Mouse (Mus musculus) lung, embryonic 16.5 days (tissue): ENCODE data around the gene Ptprb. TPM values are rescaled to one million over a fixed set of nuclear protein-coding genes. Genes with fewer than 3 reads are reported as not detected.

Experiments used
- ATAC-seq: fragments of 200-750 bp; cut with Nextera tagmentation; 2 replicates; pipeline ENCODE4 v1.8.0; 2017; ENCODE audit warnings: low read depth, mild to moderate bottlenecking, moderate library complexity
- H3K27ac ChIP-seq: fragments of 300-500 bp; sonication (generic); 2 replicates; pipeline ENCODE4 v1.5.1; 2014; ENCODE audit warnings: mild to moderate bottlenecking, control low read depth, low read length
- H3K27me3 ChIP-seq: fragments of 300-500 bp; sonication (generic); 2 replicates; pipeline ENCODE4 v1.6.1; 2014; ENCODE audit warnings: low read depth, low read length, mixed read lengths; ENCODE audit not compliant: control insufficient read depth, insufficient read depth
- H3K36me3 ChIP-seq: fragments of 300-500 bp; sonication (generic); 2 replicates; pipeline ENCODE4 v1.6.1; 2014; ENCODE audit warnings: low read length; ENCODE audit not compliant: control insufficient read depth, insufficient read depth
- H3K4me1 ChIP-seq: fragments of 300-500 bp; sonication (generic); replicated peaks from 2 replicates; pipeline ENCODE4 v1.6.1; 2014; ENCODE audit warnings: low read length, mixed read lengths; ENCODE audit not compliant: control insufficient read depth, insufficient read depth
- H3K4me2 ChIP-seq: fragments of 300-500 bp; sonication (generic); 2 replicates; pipeline ENCODE4 v1.6.1; 2014; ENCODE audit warnings: low read depth, low read length, control low read depth
- H3K4me3 ChIP-seq: fragments of 300-500 bp; sonication (generic); 2 replicates; pipeline ENCODE4 v1.5.1; 2014; ENCODE audit warnings: mild to moderate bottlenecking, low read length, control low read depth
- H3K9ac ChIP-seq: fragments of 300-500 bp; sonication (generic); 2 replicates; pipeline ENCODE4 v1.6.1; 2014; ENCODE audit warnings: low read length, control low read depth
- H3K9me3 ChIP-seq: fragments of 300-500 bp; sonication (generic); 2 replicates; pipeline ENCODE4 v1.6.1; 2016; ENCODE audit warnings: low read length; ENCODE audit not compliant: control insufficient read depth
- WGBS: fragments of 180-500 bp; shearing (Covaris S2); extraction: QIAGEN DNeasy Blood & Tissue Kit; methylation state at CpG from one replicate; pipeline ENCODE4 v1.1.7; 2014; 5-methylcytosine and 5-hydroxymethylcytosine counted together
- polyA plus RNA-seq: library from polyadenylated mRNA; unstranded; fragments of >200 nt; fragmentation: Nextera tagmentation; extraction: Ambion mirVana; gene quantifications from 2 replicates; pipeline ENCODE4 v1.2.1, GENCODE M21; 2015

The Ptprb gene
- polyA plus RNA-seq, 1 experiment from 2014 or later, result 17.1 TPM

DNA sequence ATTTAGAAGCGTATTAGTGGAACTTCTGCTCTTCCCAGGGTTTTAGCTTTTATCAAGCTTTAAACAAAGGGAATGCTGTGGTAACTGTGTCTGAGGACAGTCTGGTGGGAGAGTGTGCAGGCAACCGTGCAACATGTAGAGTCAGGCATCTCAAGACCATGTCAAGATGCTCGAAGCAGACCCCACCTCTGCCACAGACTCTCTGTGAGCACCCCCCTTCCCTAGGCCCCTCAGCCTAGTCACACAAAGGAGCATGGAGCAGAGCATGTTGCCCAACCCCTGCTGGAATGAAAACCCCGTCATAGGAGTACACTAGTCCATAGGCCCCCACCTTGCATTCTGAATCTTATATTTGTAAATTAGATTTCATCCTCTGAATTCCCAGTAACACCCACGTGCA, 13.8 kb upstream of the Ptprb start:
- Histone ChIP-seq H3K27ac (no peak overlapping the region), H3K4me2 (no peak overlapping the region), H3K27me3 (no peaks in the 10 kb centered on the region), H3K9ac (no peak overlapping the region), H3K36me3 (no peaks in the 10 kb centered on the region), H3K9me3 (no peaks in the 10 kb centered on the region), H3K4me3 (no peak overlapping the region), H3K4me1 (no peaks in the 10 kb centered on the region; the same call in 1 of the 2 replicates)
- no peak for ATAC-seq
- WGBS, result 55% methylated on average over 5 of the region's 5 CpGs

DNA sequence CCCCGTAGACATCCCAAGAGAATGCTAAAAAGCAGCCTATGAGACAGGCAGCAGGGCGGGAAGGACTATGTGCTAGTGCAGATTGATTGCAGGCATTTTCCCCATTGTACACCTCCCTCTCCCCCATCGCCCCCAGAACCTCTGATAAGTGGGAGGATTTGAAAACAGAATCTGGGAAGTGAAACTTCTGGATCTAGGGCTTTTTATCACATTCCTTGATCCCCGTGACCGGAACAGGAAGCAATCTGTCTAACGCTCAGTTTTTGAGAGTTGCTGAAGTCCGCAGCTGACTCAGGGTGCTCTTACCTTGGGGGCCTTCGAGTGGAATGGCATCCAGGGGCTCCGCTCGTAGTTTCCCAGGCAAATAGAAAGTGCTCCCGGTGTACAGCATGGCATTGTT, 10.8 kb upstream of the Ptprb start:
- ATAC-seq, result no peak
- H3K4me3 ChIP-seq, result no peak overlapping the region
- no peak overlapping the region for H3K9ac ChIP-seq
- no peaks in the 10 kb centered on the region for H3K27me3 ChIP-seq
- WGBS, result 44% methylated on average over 11 of the region's 11 CpGs
- no peak overlapping the region for H3K4me2 ChIP-seq
- no peaks in the 10 kb centered on the region for H3K9me3 ChIP-seq
- H3K27ac ChIP-seq, result no peak overlapping the region
- H3K36me3 ChIP-seq, result no peaks in the 10 kb centered on the region
- H3K4me1 ChIP-seq, result peaks cover 4% of the 10 kb centered on the region

DNA sequence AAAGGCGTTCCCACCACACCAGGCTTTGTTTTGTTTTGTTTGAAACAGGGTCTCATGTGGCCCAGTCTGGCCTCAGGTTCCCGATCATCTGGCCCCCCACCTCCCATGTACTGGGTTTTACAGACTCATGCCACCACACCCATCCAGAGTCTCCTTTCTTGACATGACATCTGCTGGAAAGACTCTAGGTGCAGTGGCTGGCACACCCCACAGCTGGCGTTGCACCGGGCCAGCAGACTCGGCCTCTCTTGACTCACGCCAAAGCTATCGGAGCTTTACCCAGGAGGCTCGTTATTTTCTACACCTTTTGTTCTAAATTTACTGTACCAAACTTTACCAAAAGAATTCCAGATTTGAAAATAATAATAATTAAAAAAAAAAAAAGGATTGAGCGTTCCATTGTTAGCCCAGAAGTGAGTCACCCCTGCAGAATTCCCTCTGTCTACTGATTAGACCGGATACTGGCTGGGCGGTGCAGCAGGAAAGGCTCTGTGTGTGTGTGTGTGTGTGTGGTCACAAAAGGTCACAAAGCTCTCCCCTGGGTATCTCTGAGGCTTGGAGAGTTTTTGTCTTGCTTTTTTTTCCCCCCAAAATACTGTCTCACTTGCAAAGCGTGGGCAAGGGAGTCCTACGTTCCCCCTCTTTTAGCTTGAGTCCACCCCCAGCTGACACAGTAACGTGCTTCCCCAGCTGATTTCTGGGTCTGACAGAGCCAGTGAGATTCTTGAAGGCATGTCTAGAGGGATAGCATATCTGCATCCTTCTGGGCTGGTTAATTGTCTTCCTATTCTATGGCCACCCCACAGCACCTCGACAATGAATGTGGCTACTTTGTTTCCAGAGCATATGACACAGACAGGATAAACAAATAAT, 8.5 kb upstream of the Ptprb start:
- peak overlapping the region; percentile 64 for H3K27ac ChIP-seq

DNA sequence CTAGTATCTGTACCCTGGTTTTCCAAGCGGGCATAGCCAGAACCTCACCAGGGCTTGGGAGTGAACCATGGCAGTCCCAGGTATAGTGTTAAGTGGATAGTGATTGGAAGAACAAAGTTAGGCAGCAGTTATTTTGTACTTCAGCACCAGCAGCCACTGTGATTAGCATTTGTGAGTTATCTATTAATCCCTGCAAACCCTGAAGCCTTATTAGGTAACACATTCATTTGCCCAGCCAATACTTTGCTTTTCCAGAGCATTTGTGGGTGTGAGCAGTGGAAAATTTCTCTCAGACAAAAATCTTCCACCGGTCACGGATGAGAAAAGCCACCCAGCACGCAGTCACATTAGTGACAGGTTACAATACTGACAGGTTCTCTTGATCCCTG, 7.9 kb upstream of the Ptprb start:
- Histone ChIP-seq H3K36me3 (no peaks in the 10 kb centered on the region), H3K9me3 (no peaks in the 10 kb centered on the region), H3K27me3 (no peaks in the 10 kb centered on the region), H3K4me3 (no peak overlapping the region), H3K4me2 (no peak overlapping the region), H3K9ac (no peak overlapping the region), H3K4me1 (peaks cover 4% of the 10 kb centered on the region; the same call in 1 of the 2 replicates), H3K27ac (peak overlapping the region; percentile 64)
- ATAC-seq, result no peak
- 48% methylated on average over 4 of the region's 4 CpGs for WGBS

More for the DNA sequence above, 8.5 kb upstream of the Ptprb start:
- Histone ChIP-seq H3K4me1 (peaks cover 4% of the 10 kb centered on the region; the same call in 1 of the 2 replicates), H3K9ac (no peak overlapping the region), H3K9me3 (no peaks in the 10 kb centered on the region), H3K4me2 (no peak overlapping the region), H3K36me3 (no peaks in the 10 kb centered on the region), H3K4me3 (no peak overlapping the region), H3K27me3 (no peaks in the 10 kb centered on the region)
- 60% methylated on average over 15 of the region's 15 CpGs for WGBS
- peak; percentile 84 for ATAC-seq

DNA sequence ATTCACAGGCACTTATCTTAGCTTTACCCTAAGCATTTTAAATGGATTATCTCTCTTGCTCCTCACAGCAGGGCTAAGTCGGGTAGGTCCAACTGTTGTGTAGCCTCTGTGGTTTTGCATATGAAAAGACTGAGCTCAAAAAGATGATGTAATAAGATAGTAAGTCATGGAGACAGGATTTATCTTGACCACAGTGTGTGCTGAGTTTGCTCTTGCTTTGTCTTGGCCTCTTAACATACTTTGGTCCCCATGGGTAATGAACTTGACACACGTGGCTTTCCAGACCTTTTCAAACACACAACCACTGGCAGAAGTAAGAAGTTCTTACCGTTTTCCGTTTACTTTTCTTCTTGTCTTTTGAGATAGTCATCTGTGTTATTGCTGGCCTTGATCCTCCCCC, 7.0 kb upstream of the Ptprb start:
- no peak for ATAC-seq
- Histone ChIP-seq H3K27me3 (no peaks in the 10 kb centered on the region), H3K36me3 (no peaks in the 10 kb centered on the region), H3K9me3 (no peaks in the 10 kb centered on the region), H3K27ac (no peak overlapping the region), H3K4me3 (no peak overlapping the region), H3K4me1 (peaks cover 4% of the 10 kb centered on the region; the same call in 1 of the 2 replicates), H3K4me2 (no peak overlapping the region), H3K9ac (no peak overlapping the region)
- WGBS, result 40% methylated on average over 4 of the region's 4 CpGs

DNA sequence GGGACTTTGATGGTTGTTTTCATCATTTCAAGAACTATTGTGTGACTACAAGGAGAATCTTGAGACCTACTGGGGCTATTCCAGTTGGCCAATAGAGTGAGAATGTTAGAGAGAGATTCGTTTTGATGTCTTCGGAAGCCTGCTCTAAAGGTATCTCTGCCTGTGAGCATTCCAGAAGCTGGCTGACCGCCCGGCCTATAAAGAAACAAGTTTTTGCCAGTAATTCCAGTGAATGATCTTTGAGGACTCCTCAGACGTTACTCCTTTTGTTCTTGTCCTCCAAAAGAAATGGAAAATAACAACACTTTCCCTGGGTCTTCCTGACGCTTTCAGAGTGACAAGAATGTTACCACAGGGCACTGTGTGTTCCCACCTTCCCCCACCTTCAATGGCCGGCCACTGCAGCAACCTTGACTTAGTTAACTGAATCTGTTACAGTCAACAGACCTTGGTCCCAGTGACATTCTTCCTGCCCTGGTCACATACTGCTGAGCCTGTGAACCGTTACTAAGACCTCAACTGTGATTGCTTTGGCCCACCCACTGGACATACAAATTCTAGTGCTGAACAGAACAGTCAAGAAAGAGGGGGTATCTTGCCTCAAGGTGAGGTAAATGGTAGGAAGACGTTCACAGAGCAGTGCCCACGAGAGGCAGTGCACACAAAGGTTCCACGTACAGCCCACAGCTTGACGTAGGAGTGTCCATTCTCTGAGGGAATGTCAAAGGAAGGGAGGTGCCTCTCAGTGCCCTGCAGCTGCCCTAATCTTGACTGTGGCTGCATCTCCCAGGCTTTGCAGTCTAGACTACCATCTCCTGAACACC, 4.5 kb upstream of the Ptprb start:
- H3K27me3 ChIP-seq, result no peaks in the 10 kb centered on the region
- no peaks in the 10 kb centered on the region for H3K36me3 ChIP-seq
- H3K9me3 ChIP-seq, result no peaks in the 10 kb centered on the region
- 65% methylated on average over 12 of the region's 12 CpGs for WGBS
- ATAC-seq, result peak; percentile 30; the same call in 1 of the 2 replicates
- peak overlapping the region; percentile 49; the same call in 1 of the 2 replicates for H3K27ac ChIP-seq
- H3K9ac ChIP-seq, result no peak overlapping the region
- H3K4me1 ChIP-seq, result peaks cover 4% of the 10 kb centered on the region; the same call in 1 of the 2 replicates
- H3K4me2 ChIP-seq, result no peak overlapping the region
- no peak overlapping the region for H3K4me3 ChIP-seq

DNA sequence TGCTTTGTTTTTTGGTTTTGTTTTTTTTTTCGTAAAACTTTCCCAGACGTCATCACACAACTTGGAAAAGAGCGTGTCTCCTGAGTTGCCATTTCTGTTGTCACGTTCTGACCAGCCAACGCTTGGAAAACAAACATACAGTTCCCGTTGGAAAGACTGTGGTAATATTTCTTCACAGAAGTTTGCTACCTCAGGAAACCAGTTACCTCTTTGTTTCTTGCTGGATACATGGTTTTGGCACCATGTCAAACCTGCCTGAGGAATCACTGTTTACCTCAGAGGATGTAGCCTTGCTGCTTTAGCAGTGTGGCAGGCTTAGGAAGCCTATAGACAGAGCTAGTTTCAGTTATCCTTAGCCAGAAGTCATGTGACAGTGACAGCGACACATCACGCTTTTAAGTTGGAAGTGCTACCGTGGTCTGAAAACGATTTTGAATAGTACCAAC, 3.8 kb upstream of the Ptprb start:
- ATAC-seq, result 0 out of 2 replicates have a peak, but pooled peaks have one; percentile 36
- Histone ChIP-seq H3K9ac (no peak overlapping the region), H3K27me3 (no peaks in the 10 kb centered on the region), H3K27ac (peak overlapping the region; percentile 49; the same call in 1 of the 2 replicates), H3K4me2 (no peak overlapping the region), H3K4me1 (peaks cover 4% of the 10 kb centered on the region; the same call in 1 of the 2 replicates), H3K36me3 (no peaks in the 10 kb centered on the region), H3K9me3 (no peaks in the 10 kb centered on the region), H3K4me3 (no peak overlapping the region)
- 58% methylated on average over 10 of the region's 10 CpGs for WGBS

DNA sequence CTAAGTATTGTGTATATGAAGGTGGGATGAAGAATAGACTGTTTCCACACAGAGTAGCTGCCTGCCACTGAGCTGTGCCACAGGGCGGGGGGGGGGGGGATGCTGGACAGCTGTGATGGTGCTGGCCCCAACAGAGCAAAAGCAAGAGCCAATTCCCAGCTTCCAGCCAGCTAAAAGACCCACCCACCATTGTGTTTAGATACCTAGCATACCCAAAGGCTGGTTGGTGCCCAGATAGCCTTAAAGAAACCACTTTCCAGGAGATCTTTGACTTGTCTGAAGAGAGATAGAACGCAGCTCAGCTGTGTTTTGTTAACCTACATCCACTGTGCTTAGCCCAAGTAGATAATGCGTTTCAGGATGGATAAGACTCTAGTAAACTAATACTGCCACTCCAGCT, 3.2 kb upstream of the Ptprb start:
- 38% methylated on average over 2 of the region's 3 CpGs for WGBS
- H3K36me3 ChIP-seq, result no peaks in the 10 kb centered on the region
- no peak overlapping the region for H3K27ac ChIP-seq
- H3K9ac ChIP-seq, result no peak overlapping the region
- H3K4me2 ChIP-seq, result no peak overlapping the region
- H3K4me1 ChIP-seq, result peaks cover 4% of the 10 kb centered on the region; the same call in 1 of the 2 replicates
- no peaks in the 10 kb centered on the region for H3K27me3 ChIP-seq
- H3K4me3 ChIP-seq, result no peak overlapping the region
- ATAC-seq, result no peak
- H3K9me3 ChIP-seq, result no peaks in the 10 kb centered on the region
